Mouse (Mus musculus) kidney, embryonic 14.5 days (tissue): ENCODE measurements around the gene Tbc1d10a. TPM values are rescaled to one million over a fixed set of nuclear protein-coding genes. Genes with fewer than 3 reads are reported as not detected.

ENCODE experiments used
- ATAC-seq: fragments of 200-750 bp; cut with Nextera tagmentation; 2 replicates; pipeline ENCODE4 v1.8.0; 2017; ENCODE audit warnings: moderate number of reproducible peaks, mild to moderate bottlenecking, moderate TSS enrichment, moderate library complexity; ENCODE audit not compliant: low FRiP score, low TSS enrichment
- H3K27ac ChIP-seq: fragments of 300-500 bp; sonication (generic); 2 replicates; pipeline ENCODE4 v1.5.1; 2014; ENCODE audit warnings: low read depth, mild to moderate bottlenecking, low read length, moderate library complexity, mixed read lengths
- H3K27me3 ChIP-seq: fragments of 300-500 bp; sonication (generic); 2 replicates; pipeline ENCODE4 v1.6.1; 2014; ENCODE audit warnings: mild to moderate bottlenecking, low read length; ENCODE audit not compliant: control insufficient read depth, insufficient read depth
- H3K36me3 ChIP-seq: fragments of 300-500 bp; sonication (generic); 2 replicates; pipeline ENCODE4 v1.6.1; 2014; ENCODE audit warnings: low read length, mixed read lengths; ENCODE audit not compliant: control insufficient read depth, insufficient read depth
- H3K4me1 ChIP-seq: fragments of 300-500 bp; sonication (generic); 2 replicates; pipeline ENCODE4 v1.6.1; 2014; ENCODE audit warnings: low read length, mixed read lengths; ENCODE audit not compliant: control insufficient read depth, insufficient read depth
- H3K4me2 ChIP-seq: fragments of 300-500 bp; sonication (generic); replicated peaks from 2 replicates; pipeline ENCODE4 v1.6.1; 2014; ENCODE audit warnings: low read depth, mild to moderate bottlenecking, low read length
- H3K4me3 ChIP-seq: fragments of 300-500 bp; sonication (generic); 2 replicates; pipeline ENCODE4 v1.5.1; 2014; ENCODE audit warnings: mild to moderate bottlenecking, low read length
- H3K9ac ChIP-seq: fragments of 300-500 bp; sonication (generic); 2 replicates; pipeline ENCODE4 v1.6.1; 2014; ENCODE audit warnings: low read depth, mild to moderate bottlenecking, low read length, moderate library complexity
- H3K9me3 ChIP-seq: fragments of 300-500 bp; sonication (generic); 2 replicates; pipeline ENCODE4 v1.6.1; 2016; ENCODE audit warnings: low read length; ENCODE audit not compliant: control insufficient read depth
- WGBS: fragments of 180-500 bp; shearing (Covaris S2); extraction: QIAGEN DNeasy Blood & Tissue Kit; methylation state at CpG from one replicate; pipeline ENCODE4 v1.1.7; 2014; 5-methylcytosine and 5-hydroxymethylcytosine counted together
- polyA plus RNA-seq: library from polyadenylated mRNA; unstranded; fragments of >200 nt; fragmentation: Nextera tagmentation; extraction: Ambion mirVana; gene quantifications from 2 replicates; pipeline ENCODE4 v1.2.1, GENCODE M21; 2014

The Tbc1d10a gene
- polyA plus RNA-seq, 1 experiment from 2014 or later, result 28.8 TPM

- Histone ChIP-seq H3K4me2 (no peak overlapping the region), H3K9ac (no peak overlapping the region), H3K9me3 (no peaks in the 10 kb centered on the region), H3K4me1 (no peaks in the 10 kb centered on the region), H3K27me3 (0 out of 2 replicates have a peak, but pooled peaks cover 7% of the 10 kb centered on the region), H3K27ac (no peak overlapping the region), H3K4me3 (no peak overlapping the region), H3K36me3 (peaks cover 42% of the 10 kb centered on the region)
- WGBS, result 84% methylated on average over 9 of the region's 9 CpGs
- no peak for ATAC-seq
Measured at GRCm38 (mm10) chr11:4216248-4217000, 29.8 kb downstream of the Tbc1d10a start.

DNA sequence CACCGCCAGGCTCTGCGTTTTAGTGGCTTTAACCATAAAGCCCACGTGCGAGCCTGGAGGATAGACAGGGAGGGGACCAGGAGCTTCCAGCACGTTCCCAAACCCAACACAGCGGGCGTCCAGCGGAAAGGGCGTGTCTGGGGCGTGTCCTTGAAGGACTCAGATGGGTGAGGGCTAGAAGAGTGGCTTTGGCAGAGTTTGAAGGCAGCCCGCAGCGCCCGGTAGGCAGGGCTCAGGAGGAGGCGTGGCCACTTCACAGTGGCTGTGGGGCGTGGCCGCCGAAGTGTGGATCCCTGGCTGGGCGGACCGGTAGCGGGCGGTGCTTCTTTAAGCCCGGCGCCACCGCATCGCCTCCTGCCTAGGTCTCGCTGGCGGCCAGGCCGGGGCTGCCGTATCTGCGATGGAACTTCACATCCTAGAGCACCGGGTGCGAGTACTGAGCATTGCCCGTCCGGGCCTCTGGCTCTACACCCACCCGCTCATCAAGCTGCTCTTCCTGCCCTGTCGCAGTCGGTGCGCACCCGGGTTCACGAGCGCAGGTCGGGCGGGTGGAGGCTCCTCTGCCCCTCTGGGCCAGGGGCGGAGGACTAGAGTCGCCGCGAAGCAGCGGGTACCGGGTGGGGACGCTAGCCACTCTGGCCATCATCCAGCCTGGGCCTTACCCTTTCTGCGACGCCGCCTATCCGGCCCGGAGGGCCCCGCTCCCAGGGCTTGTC, 31.5 kb downstream of the Tbc1d10a start, which contains the start of gene Castor1:
TSS of gene Castor1 (plus strand) at position 312 of the 716 bp plus-strand sequence.
- whole genome bisulfite sequencing, result 1% methylated on average over 54 of the region's 56 CpGs
- H3K4me2 ChIP-seq, result peak within 1 kb of the TSS; percentile 89

DNA sequence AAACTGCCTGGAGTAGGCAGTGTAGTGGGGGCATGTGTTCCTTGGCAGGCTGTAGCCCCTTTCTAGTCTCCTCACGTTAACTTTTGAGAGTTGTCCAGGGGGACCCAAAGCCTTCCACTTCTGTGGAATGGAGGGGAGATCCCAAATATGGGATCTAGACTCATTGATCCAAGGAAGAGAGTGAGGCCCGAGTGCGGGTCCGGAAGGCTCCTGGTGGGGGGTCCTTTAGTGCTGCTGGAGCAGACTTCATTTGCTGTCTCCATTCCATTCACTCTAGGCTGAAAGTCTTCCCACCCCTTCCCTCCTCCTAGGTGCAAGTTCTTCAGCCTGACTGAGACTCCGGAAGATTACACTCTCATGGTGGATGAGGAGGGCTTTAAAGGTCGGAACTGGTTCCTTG, 32.0 kb downstream of the Tbc1d10a start:
- Histone ChIP-seq H3K4me1 (0 out of 2 replicates have a peak, but pooled peaks cover under 1% of the 10 kb centered on the region), H3K27ac (no peak overlapping the region), H3K4me3 (peak overlapping the region; percentile 37), H3K36me3 (peaks cover 20% of the 10 kb centered on the region), H3K4me2 (peak overlapping the region; percentile 89), H3K9ac (peak overlapping the region; percentile 54; the same call in 1 of the 2 replicates), H3K27me3 (0 out of 2 replicates have a peak, but pooled peaks cover 7% of the 10 kb centered on the region), H3K9me3 (no peaks in the 10 kb centered on the region)
- 6% methylated on average over 6 of the region's 6 CpGs for WGBS
- no peak for ATAC-seq

More for the DNA sequence above, 31.5 kb downstream of the Tbc1d10a start, which contains the start of gene Castor1:
- Histone ChIP-seq H3K9me3 (no peaks in the 10 kb centered on the region), H3K9ac (peak within 1 kb of the TSS; percentile 54), H3K4me1 (no peaks in the 10 kb centered on the region), H3K36me3 (peaks cover 26% of the 10 kb centered on the region), H3K27ac (no peak within 1 kb of the TSS), H3K4me3 (peak within 1 kb of the TSS; percentile 37), H3K27me3 (0 out of 2 replicates have a peak, but pooled peaks cover 7% of the 10 kb centered on the region)
- peak; percentile 90 for ATAC-seq

GRCm38 (mm10) chr11:4219317-4219751, 32.7 kb downstream of the Tbc1d10a start:
- Histone ChIP-seq H3K9ac (no peak overlapping the region), H3K36me3 (peaks cover 14% of the 10 kb centered on the region), H3K27ac (no peak overlapping the region), H3K9me3 (no peaks in the 10 kb centered on the region), H3K27me3 (0 out of 2 replicates have a peak, but pooled peaks cover 7% of the 10 kb centered on the region), H3K4me3 (no peak overlapping the region), H3K4me1 (0 out of 2 replicates have a peak, but pooled peaks cover 4% of the 10 kb centered on the region), H3K4me2 (no peak overlapping the region; the same call in 1 of the 2 replicates)
- peak; percentile 18; the same call in 1 of the 2 replicates for ATAC-seq
- WGBS, result 19% methylated on average over 2 of the region's 2 CpGs

DNA sequence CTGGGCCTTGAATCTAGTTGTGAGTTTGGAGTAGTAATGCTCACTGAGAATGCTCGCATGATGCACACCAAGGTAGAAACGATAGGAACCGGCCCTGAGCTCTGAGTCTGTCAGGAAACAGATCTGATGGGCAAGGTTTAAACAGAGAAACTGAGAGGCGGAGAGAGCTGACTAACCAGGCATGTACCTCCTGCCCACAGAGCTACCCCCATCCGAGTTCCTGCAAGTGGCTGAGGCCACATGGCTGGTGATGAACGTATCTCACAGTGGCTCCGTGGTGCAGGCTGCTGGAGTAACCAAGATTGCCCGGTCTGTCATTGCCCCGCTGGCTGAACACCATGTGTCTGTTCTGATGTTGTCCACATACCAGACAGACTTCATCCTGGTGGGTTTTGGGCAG, 33.3 kb downstream of the Tbc1d10a start:
- WGBS, result 62% methylated on average over 9 of the region's 9 CpGs

GRCm38 (mm10) chr11:4220443-4221400, 34.1 kb downstream of the Tbc1d10a start:
- Histone ChIP-seq H3K9ac (no peak overlapping the region), H3K4me2 (no peak overlapping the region), H3K36me3 (peaks cover under 1% of the 10 kb centered on the region; the same call in 1 of the 2 replicates), H3K27me3 (0 out of 2 replicates have a peak, but pooled peaks cover 7% of the 10 kb centered on the region), H3K9me3 (no peaks in the 10 kb centered on the region), H3K4me3 (no peak overlapping the region), H3K4me1 (0 out of 2 replicates have a peak, but pooled peaks cover 4% of the 10 kb centered on the region), H3K27ac (no peak overlapping the region)
- 53% methylated on average over 28 of the region's 28 CpGs for WGBS
- no peak for ATAC-seq

More for the DNA sequence above, 33.3 kb downstream of the Tbc1d10a start:
- Histone ChIP-seq H3K27me3 (0 out of 2 replicates have a peak, but pooled peaks cover 7% of the 10 kb centered on the region), H3K9ac (no peak overlapping the region), H3K9me3 (no peaks in the 10 kb centered on the region), H3K4me1 (0 out of 2 replicates have a peak, but pooled peaks cover 4% of the 10 kb centered on the region), H3K4me2 (no peak overlapping the region), H3K4me3 (no peak overlapping the region), H3K36me3 (peaks cover 8% of the 10 kb centered on the region), H3K27ac (no peak overlapping the region)
- ATAC-seq, result no peak

GRCm38 (mm10) chr11:4222046-4222950, 35.7 kb downstream of the Tbc1d10a start:
- Histone ChIP-seq H3K4me3 (no peak overlapping the region), H3K27me3 (0 out of 2 replicates have a peak, but pooled peaks cover 7% of the 10 kb centered on the region), H3K9ac (no peak overlapping the region), H3K4me1 (0 out of 2 replicates have a peak, but pooled peaks cover 4% of the 10 kb centered on the region), H3K4me2 (no peak overlapping the region), H3K36me3 (no peaks in the 10 kb centered on the region), H3K27ac (no peak overlapping the region), H3K9me3 (no peaks in the 10 kb centered on the region)
- no peak for ATAC-seq
- WGBS, result 63% methylated on average over 17 of the region's 17 CpGs
